Mouse (Mus musculus) neutrophil, adult 5-6 weeks (primary cell): ENCODE measurements at regions not wholly inside any gene's neighbourhood (a gene's known extent, or its start where the extent isn't known, plus 50 kb on each side); places are given as distances from the start of the nearest gene placed in this dataset.

ENCODE experiments used
- ATAC-seq: fragments of 151-379, 151-347 bp; 2 replicates; pipeline ENCODE4 v1.8.0; 2017; ENCODE audit warnings: mild to moderate bottlenecking, moderate TSS enrichment; ENCODE audit not compliant: insufficient number of reproducible peaks, poor library complexity, low FRiP score, severe bottlenecking; ENCODE audit errors: extremely low read depth

DNA sequence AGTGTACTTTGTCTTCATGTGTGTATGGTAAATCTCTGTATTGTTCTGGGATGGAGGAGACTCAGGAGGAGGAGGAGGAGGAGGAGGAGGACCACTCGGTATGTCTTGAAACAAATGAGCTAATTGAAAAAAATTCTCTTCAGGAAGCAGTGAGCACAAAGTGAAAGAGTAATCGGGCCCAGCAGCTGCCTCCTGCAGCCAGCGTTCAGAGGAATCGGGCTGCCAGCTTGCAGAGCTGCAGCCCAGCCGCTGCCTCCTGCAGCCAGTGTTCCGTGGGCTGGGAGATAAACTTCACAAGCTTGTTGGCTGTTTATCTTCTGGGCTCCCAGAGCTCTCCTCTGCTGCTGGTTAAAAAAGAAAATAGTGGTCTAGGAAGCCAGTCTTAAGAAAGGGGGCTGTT is 74.9 kb upstream of the Zfp217 start:
- ATAC-seq = no peak

DNA sequence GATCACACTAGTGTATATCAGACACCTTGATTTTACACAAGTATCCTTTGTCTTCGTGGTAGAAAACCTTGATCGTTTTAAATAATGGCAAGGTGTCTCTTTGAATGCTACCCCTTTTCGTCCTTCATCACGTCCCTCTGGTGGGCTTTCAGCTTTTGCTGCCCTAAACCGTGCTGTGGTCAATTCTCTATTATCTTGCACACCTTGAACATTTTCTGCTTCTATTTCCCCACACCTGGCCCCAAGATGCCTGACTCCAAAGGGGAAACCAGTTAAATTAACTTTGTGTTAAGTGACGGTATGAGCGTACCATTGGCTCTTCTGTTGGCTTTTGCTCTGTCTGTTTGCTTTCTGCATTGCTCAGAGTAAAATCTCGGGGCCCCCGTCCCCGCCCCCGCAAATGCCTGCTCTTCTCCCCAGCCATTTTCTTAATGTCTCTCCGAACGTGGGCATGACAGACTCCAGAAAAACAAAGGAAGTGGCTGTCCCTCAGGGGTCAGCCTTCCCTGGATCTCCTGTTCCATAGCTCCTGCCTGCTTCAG is 74.2 kb upstream of the Zfp217 start:
- ATAC-seq = no peak

DNA sequence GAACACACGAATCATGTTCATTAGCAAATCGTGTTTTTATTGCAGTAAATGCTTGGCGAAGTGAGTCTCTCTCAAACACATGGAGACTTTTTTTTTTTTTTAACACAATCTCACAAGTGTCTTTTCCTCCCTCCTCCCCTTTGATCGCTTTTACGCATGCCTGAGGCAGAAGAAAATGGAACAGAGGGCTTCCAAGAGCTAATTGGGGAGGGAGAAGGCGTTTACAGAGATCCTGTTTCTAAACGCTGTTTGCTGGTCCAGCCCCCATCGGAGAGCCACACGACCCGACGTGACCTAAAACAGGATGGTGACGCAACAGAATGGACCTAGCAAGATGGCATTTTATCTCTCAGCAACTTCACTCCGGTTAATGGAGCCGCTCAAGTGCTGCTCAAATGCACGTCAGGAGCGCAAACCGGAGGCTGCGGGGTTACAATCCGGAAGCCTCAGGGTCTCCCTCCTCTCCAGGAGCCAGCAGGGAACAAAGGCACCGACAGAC is 73.0 kb upstream of the Zfp217 start:
- peak; percentile 42 for ATAC-seq

DNA sequence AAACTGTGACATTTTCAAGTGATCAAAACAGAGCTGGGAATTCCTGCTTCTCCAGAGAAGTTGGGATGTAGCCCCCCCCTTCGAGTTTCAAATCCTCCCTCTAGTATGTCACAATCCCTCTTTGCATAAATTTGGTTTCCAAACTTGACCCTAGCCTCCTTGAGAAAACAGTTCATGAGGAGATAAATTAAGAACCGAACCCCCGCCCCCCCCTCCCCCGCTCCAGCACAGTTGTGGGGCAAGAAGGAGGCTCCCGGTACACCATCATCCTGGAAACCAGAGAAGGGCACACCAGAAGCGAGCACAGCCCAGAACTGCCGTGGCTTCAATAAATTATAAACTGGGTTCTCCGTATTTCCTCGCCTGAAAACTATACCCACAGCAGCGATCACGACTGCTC is 72.5 kb upstream of the Zfp217 start:
- ATAC-seq = no peak

DNA sequence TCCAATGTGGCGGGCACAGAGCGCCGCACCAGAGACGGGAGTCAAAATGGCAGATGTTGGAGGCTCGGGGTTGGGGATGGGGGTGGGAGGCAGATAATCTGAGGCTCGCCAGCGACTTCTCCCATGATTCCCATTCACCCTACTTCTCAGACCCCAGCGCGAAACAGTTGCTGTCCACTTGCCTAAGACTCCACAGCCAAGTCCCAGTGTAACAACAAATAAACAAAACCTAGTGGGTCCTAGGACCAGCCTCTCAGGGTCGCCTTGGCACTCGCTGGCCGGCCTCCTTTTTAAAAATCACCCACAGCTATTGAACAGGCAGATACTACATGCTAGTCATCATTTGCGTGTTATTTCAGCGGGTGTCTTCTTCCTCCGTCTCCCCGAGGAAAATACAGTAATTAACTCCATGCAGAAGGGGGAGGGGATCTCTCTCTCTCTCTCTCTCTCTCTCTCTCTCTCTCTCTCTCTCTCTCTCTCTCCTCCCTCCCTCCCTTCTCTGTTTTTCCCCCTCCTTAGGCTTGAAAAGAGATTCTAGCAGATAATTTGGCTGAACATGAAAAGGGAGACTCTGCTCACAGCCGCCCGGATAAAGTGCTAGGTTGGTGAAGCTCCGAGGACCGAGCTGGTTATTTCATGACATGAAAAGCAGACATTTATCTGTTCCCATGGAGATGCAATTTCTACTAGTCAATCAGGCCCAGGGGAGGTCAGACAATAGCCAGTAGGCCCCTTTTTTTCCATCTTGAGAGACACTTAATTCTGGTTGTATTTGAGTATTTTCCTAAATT is 71.9 kb upstream of the Zfp217 start:
- no peak for ATAC-seq

DNA sequence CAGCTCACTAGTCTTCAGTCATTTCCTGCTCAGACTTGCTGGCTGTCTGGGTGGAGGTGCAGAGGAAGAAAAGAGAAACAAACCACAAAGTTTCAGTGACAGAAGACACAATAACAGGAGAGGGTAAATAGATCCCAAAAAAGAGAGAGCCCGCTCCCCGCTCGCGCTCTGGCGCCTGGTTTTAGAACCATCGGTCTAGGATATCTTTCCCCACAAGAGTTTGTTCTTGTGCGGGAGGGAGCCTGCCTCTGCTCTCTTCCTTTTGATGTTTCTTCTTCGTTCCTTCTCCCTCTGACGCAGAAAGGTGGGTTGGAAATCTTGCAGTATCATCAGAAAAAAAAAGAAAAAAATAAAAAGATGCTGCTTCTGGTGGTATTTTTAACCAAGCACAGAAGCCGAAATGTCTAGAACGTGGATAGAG is 71.3 kb upstream of the Zfp217 start:
- no peak for ATAC-seq

DNA sequence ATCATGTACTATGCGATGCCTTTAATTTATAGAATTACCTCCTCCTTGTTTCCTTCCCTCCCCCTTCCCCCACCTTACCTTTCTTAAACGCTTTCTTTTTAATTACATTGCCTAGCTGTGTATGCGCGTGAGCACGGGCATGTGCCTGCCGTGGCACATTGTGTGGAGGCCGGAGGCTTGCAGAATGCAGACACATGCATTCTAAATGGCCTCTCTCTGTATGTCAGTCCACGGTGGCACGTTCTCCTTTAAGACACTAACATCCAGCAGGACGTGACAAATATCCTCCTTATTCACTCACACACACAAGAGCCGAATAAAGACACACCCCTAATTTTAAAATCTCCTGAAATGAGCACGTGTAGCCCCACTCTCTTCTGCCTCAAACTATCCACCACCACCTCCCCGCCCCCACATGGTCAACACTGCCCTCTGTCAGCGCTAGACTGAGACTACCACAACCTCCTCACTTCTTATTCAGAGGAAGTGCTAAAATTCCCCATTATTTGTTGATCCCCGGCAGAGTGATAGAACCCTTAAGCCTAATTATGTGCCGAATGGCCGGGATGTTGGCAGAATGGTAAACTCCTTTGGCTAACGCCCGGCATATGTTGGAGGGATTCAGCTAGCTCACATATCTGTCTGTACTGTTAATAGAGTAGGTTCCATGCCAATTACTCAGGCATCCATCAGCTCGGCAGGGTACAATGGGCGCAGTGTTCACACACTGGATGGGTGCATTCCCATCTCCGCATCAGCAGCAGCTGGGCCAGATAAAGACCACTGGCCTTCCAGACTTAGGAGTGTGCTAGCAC is 70.5 kb upstream of the Zfp217 start:
- ATAC-seq = peak; percentile 70

DNA sequence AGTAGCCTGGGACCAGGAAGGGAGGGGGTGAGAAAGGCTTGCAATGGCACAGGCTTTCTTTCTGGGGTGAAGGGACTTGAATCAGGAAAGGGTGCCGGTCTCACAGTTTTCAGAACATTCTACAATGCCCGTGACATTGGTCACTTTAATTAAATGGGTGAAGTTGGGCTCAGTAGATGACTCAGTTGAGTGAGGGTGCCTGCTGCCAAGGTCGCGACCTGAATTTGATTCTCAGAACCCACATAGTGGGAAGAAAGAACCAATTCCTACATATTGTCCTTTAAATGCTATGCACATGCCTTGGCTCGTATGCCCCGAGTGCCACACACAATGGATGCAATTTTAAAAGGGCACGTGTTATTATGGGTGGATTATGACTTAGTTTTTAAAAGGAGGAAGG is 68.4 kb upstream of the Zfp217 start:
- no peak for ATAC-seq

DNA sequence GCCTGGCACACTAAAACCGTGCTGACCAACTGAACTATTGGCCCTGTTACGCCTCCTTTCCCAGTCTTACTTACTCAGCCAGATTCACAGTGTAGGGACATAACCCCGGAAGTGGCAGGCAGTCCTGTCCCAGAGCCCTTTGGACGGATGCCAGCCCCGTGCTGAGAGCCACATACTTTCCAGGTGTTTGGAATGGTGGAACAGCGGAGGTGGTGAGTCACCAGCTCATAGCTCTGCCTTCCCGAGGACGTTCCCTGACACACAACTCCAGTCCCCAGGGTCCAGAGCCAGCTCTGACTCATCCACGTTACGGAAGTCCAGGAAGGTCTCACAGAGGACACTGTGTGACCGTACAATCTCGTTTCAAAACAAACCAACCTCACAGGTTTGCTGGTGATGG is 61.2 kb upstream of the Zfp217 start:
- ATAC-seq = no peak

DNA sequence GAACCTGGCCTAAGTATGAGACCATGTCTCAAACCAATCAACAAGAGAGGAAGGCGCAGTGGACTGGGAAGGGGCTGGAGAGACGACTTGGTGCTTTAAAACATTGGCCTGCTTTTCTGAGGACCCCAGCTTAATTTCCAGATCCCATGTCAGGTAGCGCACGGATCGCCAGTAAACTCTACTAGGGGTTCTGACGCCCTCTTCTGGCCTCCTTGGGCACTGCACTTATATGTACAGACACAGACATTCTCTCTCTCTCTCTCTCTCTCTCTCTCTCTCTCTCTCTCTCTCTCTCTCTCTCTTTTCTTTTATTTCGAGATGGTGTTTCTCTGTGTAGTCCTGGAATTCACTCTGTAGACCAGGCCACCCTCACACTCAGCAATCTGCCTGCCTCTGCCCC is 60.0 kb upstream of the Zfp217 start:
- no peak for ATAC-seq

DNA sequence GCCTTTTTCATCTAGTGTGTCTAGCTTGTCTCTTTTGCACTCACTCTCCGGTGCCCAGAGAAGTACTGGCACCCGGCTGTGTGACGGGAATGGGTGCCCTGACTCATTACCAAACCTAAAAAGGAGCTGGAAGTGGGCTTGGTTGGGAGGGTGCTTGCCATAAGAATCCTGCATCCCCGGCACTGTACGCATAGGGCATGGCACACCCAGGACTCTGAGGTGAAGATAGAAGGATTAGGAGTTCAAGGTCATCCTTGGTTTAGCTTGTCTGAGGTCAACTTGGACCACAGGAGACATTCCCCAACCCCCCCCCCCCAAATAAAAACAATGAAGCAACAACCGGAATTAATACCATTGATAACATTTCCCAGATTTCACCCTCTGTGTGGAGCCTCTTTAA is 59.5 kb upstream of the Zfp217 start:
- ATAC-seq = no peak

DNA sequence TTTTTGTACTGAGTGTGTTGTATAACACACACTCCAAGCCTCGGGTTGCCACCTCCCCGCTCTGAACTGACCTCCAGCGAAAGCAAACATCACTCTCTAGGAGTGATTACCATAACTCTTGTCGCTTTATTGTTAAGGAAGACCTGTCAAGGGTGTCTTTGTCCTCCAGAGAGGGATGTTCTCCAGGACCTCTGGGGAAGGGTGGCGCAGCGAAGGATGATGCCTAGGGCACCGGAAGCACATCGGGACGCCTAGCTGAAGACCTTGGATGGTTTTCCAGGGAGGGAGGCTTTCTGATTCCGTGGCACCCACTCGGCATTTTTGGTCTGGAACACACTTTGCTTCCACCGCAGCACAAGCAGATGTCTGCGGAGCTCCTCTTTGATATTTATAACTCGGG is 59.0 kb upstream of the Zfp217 start:
- ATAC-seq = no peak

DNA sequence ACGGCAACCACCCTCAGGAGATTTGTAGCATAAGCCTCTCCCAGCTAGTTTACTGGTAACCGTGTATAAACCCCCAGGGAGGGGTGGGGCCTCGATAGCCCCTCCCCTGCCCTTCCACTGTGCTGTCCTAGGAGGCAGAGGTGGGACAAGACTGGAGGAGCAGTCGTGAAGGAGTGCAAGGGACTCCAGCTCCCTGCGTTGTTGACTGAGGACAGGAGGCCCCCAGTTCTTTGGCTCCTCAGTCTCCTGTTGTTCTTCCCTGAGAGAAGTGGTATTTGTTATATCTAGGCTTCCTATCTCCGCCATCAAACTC is 58.5 kb upstream of the Zfp217 start:
- no peak for ATAC-seq

DNA sequence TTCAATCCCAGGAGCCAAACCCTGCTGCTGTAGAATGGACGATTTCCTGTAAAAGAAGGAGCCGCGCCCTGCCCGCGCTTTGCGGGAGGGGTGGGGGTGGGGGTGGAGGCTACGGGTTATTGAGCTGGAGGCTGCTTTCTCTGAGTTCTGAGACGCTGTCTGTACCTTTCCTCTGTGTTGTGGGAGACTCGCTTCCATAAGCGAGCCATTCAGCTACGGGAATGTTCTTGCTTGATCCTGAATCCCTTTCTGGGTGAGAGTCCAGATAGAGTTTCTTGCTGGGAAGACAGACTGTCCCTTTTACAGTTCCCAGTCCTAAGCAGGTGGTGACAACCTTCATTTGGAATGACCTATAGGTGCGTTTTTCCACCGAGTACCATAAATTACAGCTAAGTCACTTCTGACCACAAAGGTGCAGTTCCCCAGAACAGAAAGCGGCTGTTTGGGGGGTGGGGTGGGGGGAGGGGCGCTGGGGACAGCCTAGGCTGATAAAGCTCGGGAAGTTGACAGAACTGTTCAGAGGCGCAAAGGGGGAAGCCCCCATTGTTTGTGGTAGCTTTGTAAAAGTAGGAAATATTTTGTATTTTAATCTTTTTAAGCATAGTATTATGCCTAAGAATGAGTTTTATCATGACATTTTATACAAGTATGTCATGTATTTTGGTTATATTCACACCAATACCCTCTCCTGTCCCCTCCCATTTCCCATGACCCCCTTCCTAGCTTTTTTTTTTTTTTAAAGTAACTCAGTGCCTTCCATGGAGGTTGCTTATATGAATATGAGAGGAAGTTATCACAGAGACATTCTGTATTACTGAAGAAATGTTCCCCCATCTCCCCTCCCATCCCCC is 57.9 kb upstream of the Zfp217 start:
- no peak for ATAC-seq

DNA sequence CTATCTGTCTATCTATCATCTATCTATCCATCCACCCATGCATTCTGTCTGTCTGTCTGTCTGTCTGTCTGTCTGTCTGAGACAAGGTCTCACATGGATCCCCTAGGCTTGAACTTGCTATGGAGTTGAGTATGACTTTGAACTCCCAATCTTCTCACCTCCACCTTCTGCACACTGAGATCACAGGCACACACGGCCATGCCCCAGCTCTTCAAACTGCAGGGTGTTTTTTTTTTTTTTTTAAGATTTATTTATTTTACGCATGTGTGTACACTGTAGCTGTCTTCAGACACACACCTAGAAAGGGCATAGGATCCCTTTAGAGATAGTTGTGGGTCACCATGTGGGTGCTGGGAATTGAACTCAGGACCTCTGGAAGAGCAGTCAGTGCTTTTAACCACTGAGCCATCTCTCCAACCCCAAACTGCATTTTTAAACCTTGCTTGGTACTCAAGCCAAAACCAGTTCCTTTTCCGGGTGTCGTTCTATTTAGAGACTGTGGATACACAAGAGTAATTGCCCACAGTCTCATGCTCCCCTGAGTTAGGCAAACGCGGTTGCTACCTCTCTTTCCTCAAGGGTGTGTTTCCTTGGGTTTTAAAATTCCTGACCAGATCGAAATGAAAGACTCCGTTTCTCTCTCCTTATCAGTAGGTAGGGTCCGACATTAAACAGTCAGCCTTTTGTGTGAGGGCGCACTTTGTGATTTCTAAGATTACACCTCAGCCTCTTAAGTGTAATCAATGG is 57.0 kb upstream of the Zfp217 start:
- ATAC-seq = peak; percentile 42; the same call in 1 of the 2 replicates

DNA sequence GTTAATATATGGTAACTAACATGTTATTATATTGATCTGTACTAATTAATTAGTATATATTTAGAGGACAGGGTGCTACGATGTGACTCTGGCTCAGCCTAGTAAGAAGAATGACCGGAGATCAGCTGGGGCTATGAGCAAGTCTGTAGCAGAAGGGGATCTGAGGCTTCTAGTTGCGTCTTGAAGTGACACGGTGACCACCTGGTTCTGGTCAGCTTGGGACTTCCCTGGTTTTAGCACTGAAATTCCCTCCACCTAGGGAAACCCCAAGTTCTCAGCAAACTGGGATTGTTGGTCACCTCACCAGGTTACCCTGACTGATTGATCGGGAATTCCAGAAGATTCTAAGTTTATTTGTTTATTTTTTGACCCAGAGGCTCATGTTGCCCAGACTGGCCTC is 55.6 kb upstream of the Zfp217 start:
- no peak for ATAC-seq

DNA sequence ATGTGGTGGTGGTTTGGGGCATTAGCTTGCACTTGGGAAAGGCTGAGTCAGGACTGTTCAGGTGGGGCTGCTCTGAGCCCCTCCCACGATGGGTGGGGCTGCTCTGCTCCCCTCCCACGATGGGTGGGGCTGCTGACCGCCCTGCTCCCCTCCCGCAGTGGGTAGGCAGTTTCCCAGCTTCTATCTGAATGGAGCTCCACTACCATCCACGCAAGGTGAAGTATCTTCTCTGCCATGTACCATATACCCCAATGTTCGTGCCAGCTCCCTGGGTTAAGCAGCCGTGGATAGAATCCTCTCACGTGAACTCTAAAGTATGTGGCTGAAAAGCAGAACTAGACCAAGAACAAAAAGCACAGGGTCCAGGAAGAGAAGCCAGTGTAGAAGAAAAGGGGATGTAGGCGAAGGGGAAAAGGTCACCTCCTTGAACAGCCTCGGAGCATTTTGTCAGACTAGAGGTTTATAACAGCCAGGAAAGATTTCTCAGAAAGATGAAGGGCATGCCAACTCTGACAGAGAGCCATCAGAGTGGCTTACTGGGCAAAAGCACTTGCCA is 54.0 kb upstream of the Zfp217 start:
- peak; percentile 57 for ATAC-seq
